Mouse (Mus musculus): ENCODE results near the gene Tmem117. TPM values are rescaled to one million over a fixed set of nuclear protein-coding genes. Genes with fewer than 3 reads are reported as not detected.

Tmem117 gene
- polyA plus RNA-seq, 1 experiment from 2014 or later, result 22.1 TPM

GRCm38 (mm10) chr15:95049171-95049729 lies 420.2 kb downstream of the Tmem117 start:
- H3K27ac ChIP-seq (replicated peaks), result no peak overlapping the region
- no peaks in the 10 kb centered on the region for H3K36me3 ChIP-seq
- H3K9ac ChIP-seq (replicated peaks), result no peak overlapping the region
- H3K4me2 ChIP-seq, result no peak overlapping the region
- H3K9me3 ChIP-seq (replicated peaks), result no peaks in the 10 kb centered on the region
- H3K4me1 ChIP-seq, result peaks cover 13% of the 10 kb centered on the region
- no peak overlapping the region for H3K4me3 ChIP-seq (replicated peaks)
- ATAC-seq (ENCODE audit: low FRiP score), result no peak
- H3K27me3 ChIP-seq (replicated peaks), result no peaks in the 10 kb centered on the region
- WGBS, result 65% methylated on average over 6 of the region's 6 CpGs

- no peak overlapping the region for H3K4me2 ChIP-seq
- no peak for ATAC-seq (ENCODE audit: low FRiP score)
- no peak overlapping the region for H3K9ac ChIP-seq (replicated peaks)
- H3K4me3 ChIP-seq (replicated peaks), result no peak overlapping the region
- H3K36me3 ChIP-seq, result no peaks in the 10 kb centered on the region
- peaks cover 7% of the 10 kb centered on the region; the same call in 1 of the 2 replicates for H3K4me1 ChIP-seq
- H3K27ac ChIP-seq (replicated peaks), result no peak overlapping the region
- no peaks in the 10 kb centered on the region for H3K27me3 ChIP-seq (replicated peaks)
- no peaks in the 10 kb centered on the region for H3K9me3 ChIP-seq (replicated peaks)
- WGBS, result 20% methylated on average over 8 of the region's 8 CpGs
These were observed 426.1 kb downstream of the Tmem117 start for GRCm38 (mm10) chr15:95055081-95055650.

GRCm38 (mm10) chr15:95068023-95068422 lies 439.0 kb downstream of the Tmem117 start:
- H3K4me3 ChIP-seq (replicated peaks), result no peak overlapping the region
- no peaks in the 10 kb centered on the region for H3K9me3 ChIP-seq (replicated peaks)
- H3K4me1 ChIP-seq, result peaks cover 11% of the 10 kb centered on the region; the same call in 1 of the 2 replicates
- no peaks in the 10 kb centered on the region for H3K36me3 ChIP-seq
- no peak overlapping the region for H3K4me2 ChIP-seq
- no peaks in the 10 kb centered on the region for H3K27me3 ChIP-seq (replicated peaks)
- no peak overlapping the region for H3K9ac ChIP-seq (replicated peaks)
- ATAC-seq (ENCODE audit: low FRiP score), result no peak
- WGBS, result 100% methylated on average over 1 of the region's 1 CpGs
- H3K27ac ChIP-seq (replicated peaks), result no peak overlapping the region

GRCm38 (mm10) chr15:95068799-95069198 lies 439.8 kb downstream of the Tmem117 start:
- H3K9ac ChIP-seq (replicated peaks), result no peak overlapping the region
- H3K36me3 ChIP-seq, result no peaks in the 10 kb centered on the region
- no peak overlapping the region for H3K4me3 ChIP-seq (replicated peaks)
- no peak overlapping the region for H3K27ac ChIP-seq (replicated peaks)
- no peak overlapping the region for H3K4me2 ChIP-seq
- ATAC-seq (ENCODE audit: low FRiP score), result no peak
- WGBS, result 79% methylated on average over 1 of the region's 1 CpGs
- no peaks in the 10 kb centered on the region for H3K27me3 ChIP-seq (replicated peaks)
- H3K9me3 ChIP-seq (replicated peaks), result no peaks in the 10 kb centered on the region
- peaks cover 11% of the 10 kb centered on the region; the same call in 1 of the 2 replicates for H3K4me1 ChIP-seq

GRCm38 (mm10) chr15:95070881-95071280 lies 441.8 kb downstream of the Tmem117 start:
- no peaks in the 10 kb centered on the region for H3K27me3 ChIP-seq (replicated peaks)
- no peak overlapping the region for H3K27ac ChIP-seq (replicated peaks)
- no peak for ATAC-seq (ENCODE audit: low FRiP score)
- no peaks in the 10 kb centered on the region for H3K36me3 ChIP-seq
- H3K9ac ChIP-seq (replicated peaks), result no peak overlapping the region
- 93% methylated on average over 7 of the region's 7 CpGs for WGBS
- H3K4me1 ChIP-seq, result peaks cover 11% of the 10 kb centered on the region; the same call in 1 of the 2 replicates
- H3K4me3 ChIP-seq (replicated peaks), result no peak overlapping the region
- no peak overlapping the region for H3K4me2 ChIP-seq
- H3K9me3 ChIP-seq (replicated peaks), result no peaks in the 10 kb centered on the region

- Histone ChIP-seq H3K4me3 (replicated peaks) (no peak overlapping the region), H3K9ac (replicated peaks) (no peak overlapping the region), H3K4me2 (no peak overlapping the region), H3K4me1 (0 out of 2 replicates have a peak, but pooled peaks cover 3% of the 10 kb centered on the region), H3K36me3 (no peaks in the 10 kb centered on the region), H3K27ac (replicated peaks) (no peak overlapping the region), H3K9me3 (replicated peaks) (no peaks in the 10 kb centered on the region), H3K27me3 (replicated peaks) (no peaks in the 10 kb centered on the region)
- no peak for ATAC-seq (ENCODE audit: low FRiP score)
- 60% methylated on average over 12 of the region's 12 CpGs for WGBS
These were observed 446.3 kb downstream of the Tmem117 start for GRCm38 (mm10) chr15:95075356-95075755.

GRCm38 (mm10) chr15:95081654-95082053 lies 452.6 kb downstream of the Tmem117 start:
- peaks cover 10% of the 10 kb centered on the region for H3K4me1 ChIP-seq
- no peaks in the 10 kb centered on the region for H3K9me3 ChIP-seq (replicated peaks)
- 0 out of 2 replicates have a peak overlapping the region, but pooled peaks have one; percentile 3 for H3K27ac ChIP-seq (replicated peaks)
- no peak for ATAC-seq (ENCODE audit: low FRiP score)
- H3K4me2 ChIP-seq, result peak overlapping the region; percentile 39
- WGBS, result 38% methylated on average over 11 of the region's 11 CpGs
- H3K4me3 ChIP-seq (replicated peaks), result no peak overlapping the region
- H3K36me3 ChIP-seq, result no peaks in the 10 kb centered on the region
- H3K9ac ChIP-seq (replicated peaks), result no peak overlapping the region
- no peaks in the 10 kb centered on the region for H3K27me3 ChIP-seq (replicated peaks)

- H3K9me3 ChIP-seq (replicated peaks), result no peaks in the 10 kb centered on the region
- no peak overlapping the region for H3K9ac ChIP-seq (replicated peaks)
- peaks cover 10% of the 10 kb centered on the region for H3K4me1 ChIP-seq
- H3K27me3 ChIP-seq (replicated peaks), result no peaks in the 10 kb centered on the region
- WGBS, result 78% methylated on average over 7 of the region's 7 CpGs
- H3K36me3 ChIP-seq, result no peaks in the 10 kb centered on the region
- H3K4me2 ChIP-seq, result no peak overlapping the region
- no peak overlapping the region for H3K27ac ChIP-seq (replicated peaks)
- ATAC-seq (ENCODE audit: low FRiP score), result no peak
- no peak overlapping the region for H3K4me3 ChIP-seq (replicated peaks)
These were observed 456.9 kb downstream of the Tmem117 start for GRCm38 (mm10) chr15:95085962-95086361.

GRCm38 (mm10) chr15:95100133-95100532 lies 471.1 kb downstream of the Tmem117 start:
- Histone ChIP-seq H3K4me1 (peaks cover 10% of the 10 kb centered on the region; the same call in 1 of the 2 replicates), H3K4me2 (no peak overlapping the region), H3K9me3 (replicated peaks) (no peaks in the 10 kb centered on the region), H3K9ac (replicated peaks) (no peak overlapping the region), H3K36me3 (no peaks in the 10 kb centered on the region), H3K27me3 (replicated peaks) (no peaks in the 10 kb centered on the region), H3K4me3 (replicated peaks) (no peak overlapping the region), H3K27ac (replicated peaks) (no peak overlapping the region)
- ATAC-seq (ENCODE audit: low FRiP score), result no peak
- 90% methylated on average over 7 of the region's 7 CpGs for WGBS

GRCm38 (mm10) chr15:95101522-95101921 lies 472.5 kb downstream of the Tmem117 start:
- Histone ChIP-seq H3K27me3 (replicated peaks) (no peaks in the 10 kb centered on the region), H3K36me3 (no peaks in the 10 kb centered on the region), H3K4me2 (no peak overlapping the region), H3K9ac (replicated peaks) (no peak overlapping the region), H3K4me3 (replicated peaks) (no peak overlapping the region), H3K27ac (replicated peaks) (no peak overlapping the region), H3K4me1 (peaks cover 3% of the 10 kb centered on the region; the same call in 1 of the 2 replicates), H3K9me3 (replicated peaks) (no peaks in the 10 kb centered on the region)
- ATAC-seq (ENCODE audit: low FRiP score), result no peak

GRCm38 (mm10) chr15:95107246-95107809 lies 478.3 kb downstream of the Tmem117 start:
- Histone ChIP-seq H3K4me3 (replicated peaks) (no peak overlapping the region), H3K36me3 (no peaks in the 10 kb centered on the region), H3K4me2 (no peak overlapping the region), H3K9ac (replicated peaks) (no peak overlapping the region), H3K27ac (replicated peaks) (no peak overlapping the region), H3K9me3 (replicated peaks) (no peaks in the 10 kb centered on the region), H3K27me3 (replicated peaks) (no peaks in the 10 kb centered on the region), H3K4me1 (no peaks in the 10 kb centered on the region)
- ATAC-seq (ENCODE audit: low FRiP score), result no peak
- 55% methylated on average over 8 of the region's 8 CpGs for WGBS

- Histone ChIP-seq H3K27ac (replicated peaks) (no peak overlapping the region), H3K36me3 (no peaks in the 10 kb centered on the region), H3K9me3 (replicated peaks) (no peaks in the 10 kb centered on the region), H3K4me3 (replicated peaks) (no peak overlapping the region), H3K4me2 (no peak overlapping the region), H3K27me3 (replicated peaks) (no peaks in the 10 kb centered on the region), H3K9ac (replicated peaks) (no peak overlapping the region), H3K4me1 (no peaks in the 10 kb centered on the region)
- WGBS, result 89% methylated on average over 4 of the region's 4 CpGs
- ATAC-seq (ENCODE audit: low FRiP score), result no peak
These were observed 479.6 kb downstream of the Tmem117 start for GRCm38 (mm10) chr15:95108626-95109025.
